Mouse (Mus musculus): ENCODE results near the gene Dbnl.
"Not testable (repeated sequence)": the region's sequence is repeated elsewhere in the genome, so short reads cannot be mapped to it uniquely, and the experiment has no call there.

Dbnl gene

DNA sequence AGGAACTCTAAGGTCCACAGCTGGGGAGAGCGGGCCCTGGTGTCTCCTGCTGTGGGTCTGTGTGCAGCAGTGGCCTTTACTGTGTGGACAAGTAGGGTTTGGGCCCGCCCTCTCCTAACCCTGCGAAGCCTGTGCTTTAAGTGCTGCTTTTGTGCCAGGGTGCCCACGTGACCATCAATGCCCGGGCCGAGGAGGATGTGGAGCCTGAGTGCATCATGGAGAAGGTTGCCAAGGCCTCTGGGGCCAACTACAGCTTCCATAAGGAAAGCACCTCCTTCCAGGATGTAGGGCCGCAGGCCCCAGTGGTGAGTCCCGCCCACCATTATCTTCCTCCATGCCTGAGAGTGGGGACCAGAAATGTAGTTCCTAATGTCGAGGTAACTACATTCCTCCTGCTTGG is 7.0 kb downstream of the Dbnl start:
- no peak for DNase-seq (ENCODE audit: low read depth, low spot score)

DNA sequence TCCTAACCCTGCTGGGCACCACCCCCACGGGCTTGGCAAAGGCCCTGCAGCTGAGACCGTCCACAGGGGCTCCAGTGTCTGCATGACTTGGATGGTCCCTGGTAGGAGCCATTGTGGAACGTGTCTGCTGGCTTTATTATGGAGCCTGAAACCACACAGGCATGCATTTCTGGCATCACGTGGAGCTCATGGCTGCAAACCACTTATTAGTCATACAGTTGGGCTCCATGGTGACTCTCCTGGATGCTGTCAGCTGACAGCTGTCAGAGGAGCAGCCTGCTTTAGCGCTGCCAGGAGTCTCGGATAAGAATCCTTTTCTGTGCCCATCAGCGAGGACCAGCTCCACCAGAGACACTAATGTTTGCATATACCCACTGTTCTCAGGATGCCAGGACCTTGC is 7.4 kb downstream of the Dbnl start:
- no peak for DNase-seq (ENCODE audit: low read depth, low spot score)

DNA sequence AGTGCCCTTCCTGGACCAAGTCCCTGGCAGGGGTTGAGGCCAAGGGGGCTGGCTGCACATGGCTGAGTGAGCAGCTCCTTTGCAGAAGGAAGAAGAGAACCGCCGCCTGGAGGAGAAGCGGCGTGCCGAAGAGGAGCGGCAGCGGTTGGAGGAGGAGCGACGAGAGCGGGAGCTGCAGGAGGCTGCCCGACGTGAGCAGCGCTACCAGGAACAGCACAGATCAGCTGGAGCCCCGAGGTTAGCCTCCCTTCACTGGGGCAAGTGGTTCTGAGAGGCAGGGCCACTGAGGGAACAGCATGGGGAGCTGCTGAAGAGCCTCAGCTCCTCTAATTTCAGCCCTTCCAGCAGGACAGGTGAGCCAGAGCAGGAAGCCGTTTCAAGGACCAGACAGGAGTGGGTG is 8.7 kb downstream of the Dbnl start:
- DNase-seq (ENCODE audit: low read depth, low spot score), result no peak

DNA sequence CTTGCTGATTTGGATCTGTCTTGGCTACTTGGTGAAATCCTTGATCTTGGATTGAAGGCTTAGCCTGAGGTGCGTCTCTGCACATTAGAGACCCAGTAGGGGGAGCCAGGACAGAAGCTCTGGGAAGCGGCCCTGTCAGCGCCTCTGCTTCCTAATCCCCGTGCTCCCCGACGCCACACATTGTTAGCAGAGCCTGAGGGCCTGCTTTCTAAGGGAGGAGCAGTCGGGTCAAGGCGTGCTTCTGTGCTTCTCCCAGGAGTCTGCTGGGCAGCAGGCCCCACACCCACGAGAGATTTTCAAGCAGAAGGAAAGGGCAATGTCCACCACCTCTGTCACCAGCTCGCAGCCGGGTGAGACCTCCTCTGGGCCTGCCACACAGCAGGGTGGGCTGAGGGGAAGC is 9.1 kb downstream of the Dbnl start:
- DNase-seq (ENCODE audit: low read depth, low spot score), result no peak

DNA sequence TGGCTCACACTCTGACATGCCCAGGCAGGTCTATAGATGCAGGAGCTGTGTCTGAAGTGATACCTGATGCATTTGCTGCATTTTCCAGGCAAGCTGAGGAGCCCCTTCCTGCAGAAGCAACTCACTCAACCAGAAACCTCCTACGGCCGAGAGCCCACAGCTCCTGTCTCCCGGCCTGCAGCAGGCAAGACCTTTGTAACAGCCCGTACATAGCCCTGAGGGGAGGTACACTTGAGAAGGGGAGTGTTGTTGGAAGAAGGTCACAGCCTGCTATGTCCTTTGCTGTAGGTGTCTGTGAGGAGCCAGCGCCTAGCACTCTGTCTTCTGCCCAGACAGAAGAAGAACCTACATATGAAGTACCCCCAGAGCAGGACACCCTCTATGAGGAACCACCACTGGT is 9.6 kb downstream of the Dbnl start:
- no peak for DNase-seq (ENCODE audit: low read depth, low spot score)

DNA sequence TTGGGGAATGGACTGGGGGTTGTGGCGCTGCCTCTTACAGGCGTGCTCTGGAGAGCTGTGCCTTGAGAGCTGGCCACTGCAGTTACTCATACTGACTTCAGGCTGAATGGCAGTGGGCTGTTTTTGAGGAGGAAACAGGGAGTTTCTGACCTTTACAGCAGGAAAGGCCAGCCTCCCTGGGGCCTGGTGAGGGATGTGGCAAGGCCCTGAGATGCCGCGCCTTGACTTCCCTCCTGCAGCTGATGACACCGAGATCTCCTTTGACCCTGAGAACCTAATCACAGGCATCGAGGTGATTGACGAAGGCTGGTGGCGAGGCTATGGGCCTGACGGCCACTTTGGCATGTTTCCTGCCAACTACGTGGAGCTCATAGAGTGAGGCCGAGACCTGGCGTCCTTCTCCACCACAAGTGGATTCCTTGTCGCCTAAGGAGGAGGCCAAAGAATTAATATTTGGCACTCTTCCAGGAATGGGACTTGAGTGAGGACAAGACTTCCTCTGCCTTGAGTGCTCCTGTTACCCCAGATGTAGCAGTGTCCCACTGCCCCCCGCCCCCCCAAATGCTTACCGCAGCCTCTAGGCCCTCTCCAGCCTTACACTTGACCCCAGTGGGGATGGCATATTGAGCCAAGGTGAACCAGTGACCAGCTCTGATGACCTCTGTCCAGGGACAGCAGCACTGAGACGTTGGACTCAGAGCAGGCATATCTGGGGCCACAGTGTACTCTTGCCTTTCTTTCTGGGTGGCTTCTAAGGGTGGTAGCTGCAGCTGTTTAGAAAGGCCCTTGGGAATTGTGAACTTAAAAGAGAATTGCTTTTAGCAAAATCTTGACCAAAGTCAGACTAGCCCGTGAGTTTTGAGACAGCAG is 11.6 kb downstream of the Dbnl start:
- DNase-seq (ENCODE audit: low read depth, low spot score), result no peak

DNA sequence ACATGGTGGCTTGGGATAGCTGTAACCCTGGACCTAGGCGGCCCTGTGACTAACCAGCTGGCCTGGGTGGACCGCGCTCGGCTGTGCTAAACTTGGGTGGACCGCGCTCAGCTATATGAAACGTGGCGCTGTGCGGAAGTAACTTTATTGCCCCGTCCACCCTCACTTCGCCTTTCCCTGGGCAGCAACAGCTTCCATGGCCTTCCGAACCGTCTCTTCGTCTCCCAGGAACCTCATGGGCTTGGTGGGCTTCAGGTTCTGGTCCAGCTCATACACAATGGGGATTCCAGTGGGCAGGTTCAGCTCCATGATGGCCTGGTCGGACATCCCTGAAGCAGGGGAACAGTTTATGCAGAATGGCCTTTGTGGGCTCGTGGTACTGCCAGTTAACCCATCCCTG is 13.2 kb downstream of the Dbnl start:
- no peak for DNase-seq (ENCODE audit: low read depth, low spot score)

DNA sequence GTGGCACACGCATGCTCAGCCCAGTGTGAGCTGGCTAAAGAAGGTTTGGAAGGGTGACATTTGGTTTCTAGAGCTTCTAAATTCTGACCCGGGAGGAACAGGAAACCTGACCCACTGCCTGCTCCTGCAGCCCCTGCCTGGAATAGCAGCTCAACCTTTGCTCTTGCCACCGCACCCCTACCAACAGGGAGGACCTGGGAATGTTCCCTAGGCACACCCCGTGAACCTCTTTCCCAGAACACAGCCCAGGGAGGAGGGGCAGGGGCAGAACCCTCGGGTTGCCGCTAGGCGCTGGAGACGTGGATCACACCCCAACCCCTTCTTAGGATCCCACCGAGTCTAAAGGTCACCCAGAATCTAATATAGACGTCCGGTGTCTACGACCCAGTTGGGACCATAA is 13.7 kb downstream of the Dbnl start:
- no peak for DNase-seq (ENCODE audit: low read depth, low spot score)

DNA sequence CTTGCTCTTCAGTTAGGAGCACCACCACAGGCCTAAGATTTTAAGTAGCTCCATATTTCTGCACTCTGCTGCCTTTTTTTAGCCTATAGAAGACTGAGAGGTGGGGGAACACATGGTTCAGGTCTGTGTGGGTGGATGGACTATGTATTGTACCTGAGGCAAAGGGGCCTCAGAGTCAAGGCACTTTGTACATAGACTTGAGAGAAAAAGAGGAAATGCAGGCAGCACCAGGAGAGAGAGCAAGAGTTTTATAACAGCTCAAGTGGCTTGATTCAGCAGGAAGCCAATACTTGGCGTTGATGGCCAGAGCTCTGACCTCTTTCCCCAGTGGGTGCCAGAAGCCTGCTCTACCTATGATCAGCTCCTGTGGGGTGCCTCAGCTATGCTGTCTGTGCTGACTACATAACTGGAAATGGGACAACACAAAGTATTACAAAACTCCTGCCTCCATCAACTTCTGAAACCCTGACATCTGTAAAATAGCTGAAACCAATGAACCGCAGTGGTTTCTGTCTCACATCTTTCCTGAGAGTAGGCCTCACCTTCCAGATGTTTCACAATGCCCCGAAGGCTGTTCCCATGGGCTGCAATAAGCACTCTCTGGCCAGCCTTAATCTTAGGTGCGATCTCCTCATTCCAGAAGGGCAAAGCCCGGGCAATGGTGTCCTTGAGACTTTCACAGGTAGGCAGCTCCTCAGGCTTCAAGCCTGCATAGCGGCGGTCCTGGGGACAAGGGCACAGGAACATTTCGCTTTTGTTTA is 14.3 kb downstream of the Dbnl start:
- DNase-seq (ENCODE audit: low read depth, low spot score), result no peak

DNA sequence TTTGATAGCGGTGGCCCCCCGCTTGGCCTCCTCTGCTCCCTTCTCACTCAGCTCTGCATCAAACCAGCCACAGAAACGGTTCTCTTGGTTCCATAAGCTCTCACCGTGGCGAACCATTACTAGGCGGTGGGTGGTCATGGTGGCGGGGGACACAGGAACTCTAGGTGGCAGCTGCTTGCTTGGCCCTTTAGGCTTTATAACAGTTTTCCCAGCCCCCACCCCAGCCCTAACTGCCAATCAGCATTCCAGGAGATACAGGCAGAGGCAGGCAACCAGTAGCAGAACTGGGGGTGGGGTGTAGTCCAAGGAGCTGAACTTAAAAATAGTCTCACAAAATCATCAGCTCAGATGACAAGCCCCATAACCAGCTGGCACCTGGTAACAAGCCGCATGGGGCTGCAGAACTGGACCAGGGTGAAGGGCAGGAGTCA is 15.3 kb downstream of the Dbnl start, which contains the start of gene Pgam2:
Gene Pgam2 (minus strand): TSS at position 183 of the 431 bp plus-strand sequence.
- no peak for DNase-seq (ENCODE audit: low read depth, low spot score)

DNA sequence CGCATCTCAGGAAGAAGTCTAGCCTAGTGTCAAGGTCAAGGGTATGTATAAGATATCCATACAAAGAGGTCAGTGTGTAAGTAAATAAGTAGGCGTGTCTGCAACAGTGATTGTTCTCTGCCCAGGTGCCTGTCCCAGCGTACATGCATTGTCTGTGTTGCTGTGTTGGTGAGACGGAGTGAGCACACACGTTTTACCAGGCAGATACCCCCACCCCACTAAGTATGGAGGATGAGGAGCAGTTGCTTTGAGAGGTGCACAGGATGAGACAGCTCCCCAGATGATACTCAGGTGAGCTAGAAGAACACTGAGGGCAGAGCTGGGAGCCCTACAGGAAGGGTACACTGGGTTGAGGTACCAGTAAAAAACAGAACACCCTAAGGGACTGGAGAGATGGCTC is 15.9 kb downstream of the Dbnl start:
- no peak for DNase-seq (ENCODE audit: low read depth, low spot score)

DNA sequence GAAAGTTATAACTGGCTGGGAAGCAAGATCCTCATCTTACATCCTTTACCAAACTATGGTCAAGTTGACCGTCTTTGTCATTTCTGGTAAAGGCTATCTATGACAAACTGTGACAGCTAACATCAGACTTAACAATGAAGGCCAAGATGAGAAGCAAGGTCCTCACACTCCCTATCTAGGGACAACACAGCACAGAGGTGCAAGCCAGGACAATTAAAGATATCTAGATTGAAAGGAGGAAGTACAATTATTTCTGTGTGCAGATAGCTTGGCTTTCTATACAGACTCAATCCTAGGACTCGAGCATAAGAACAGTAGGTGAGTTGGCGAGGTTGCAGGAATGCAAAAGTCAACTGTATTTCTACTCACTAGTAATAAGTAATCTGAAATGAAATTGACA is 17.4 kb downstream of the Dbnl start:
- no peak for DNase-seq (ENCODE audit: low read depth, low spot score)

DNA sequence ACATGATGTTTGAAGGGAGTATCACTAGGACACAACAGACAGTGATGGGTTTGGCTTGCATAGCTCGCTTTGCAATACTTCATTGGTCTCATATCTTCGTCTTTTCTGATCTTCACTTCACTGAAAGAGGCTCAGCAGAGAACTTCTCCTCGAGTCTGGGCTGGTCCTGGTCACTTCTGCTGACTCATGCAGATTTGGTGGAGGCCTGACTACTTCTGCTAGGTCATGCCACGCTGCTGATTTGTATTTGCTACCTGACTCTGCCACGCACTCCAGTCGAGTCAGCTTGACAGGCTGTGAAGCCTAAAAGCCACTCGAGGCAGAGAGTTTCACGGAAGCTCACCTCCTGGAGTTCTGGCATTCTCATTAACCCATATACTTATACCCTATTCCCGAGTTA is 19.7 kb downstream of the Dbnl start:
- DNase-seq (ENCODE audit: low read depth, low spot score), result no peak

DNA sequence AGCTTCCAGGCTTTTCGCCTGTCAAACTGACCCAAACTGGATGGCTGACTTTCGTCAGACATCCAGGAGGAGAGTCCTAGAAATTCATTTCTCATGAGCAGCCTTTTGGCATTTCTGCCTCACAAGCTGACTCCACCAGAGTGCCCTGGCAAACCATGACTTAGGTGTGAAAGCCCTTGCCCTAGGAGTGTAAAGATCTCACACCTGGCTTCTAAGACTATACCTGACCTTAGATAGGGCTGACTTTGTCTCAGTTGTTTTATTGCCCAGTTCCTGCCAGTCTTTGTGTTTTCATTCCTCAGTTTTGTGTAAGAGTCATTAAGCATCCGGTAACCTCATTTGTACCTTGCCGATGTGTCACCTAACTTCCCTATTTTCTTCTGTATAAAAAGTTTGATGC is 21.2 kb downstream of the Dbnl start:
- not testable (repeated sequence) for DNase-seq (ENCODE audit: low read depth, low spot score)

DNA sequence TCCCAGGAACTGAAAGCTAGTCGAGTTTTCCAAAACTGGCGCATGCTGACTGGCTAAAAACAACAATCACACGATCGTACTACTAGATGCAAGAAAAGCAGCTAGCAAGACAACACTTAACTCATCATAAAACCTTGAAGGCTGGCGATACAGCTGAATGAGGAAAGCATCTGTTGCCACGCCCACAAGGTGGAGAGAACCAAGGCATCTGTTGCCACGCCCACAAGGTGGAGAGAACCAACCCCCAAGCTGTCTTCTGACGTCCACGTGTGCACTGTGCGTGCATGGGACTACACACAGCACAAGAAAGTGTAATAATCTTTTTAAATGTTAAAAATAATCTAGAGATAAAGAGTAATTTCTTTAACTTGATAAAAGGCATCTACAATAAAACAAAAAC is 25.1 kb downstream of the Dbnl start:
- DNase-seq (ENCODE audit: low read depth, low spot score), result no peak

DNA sequence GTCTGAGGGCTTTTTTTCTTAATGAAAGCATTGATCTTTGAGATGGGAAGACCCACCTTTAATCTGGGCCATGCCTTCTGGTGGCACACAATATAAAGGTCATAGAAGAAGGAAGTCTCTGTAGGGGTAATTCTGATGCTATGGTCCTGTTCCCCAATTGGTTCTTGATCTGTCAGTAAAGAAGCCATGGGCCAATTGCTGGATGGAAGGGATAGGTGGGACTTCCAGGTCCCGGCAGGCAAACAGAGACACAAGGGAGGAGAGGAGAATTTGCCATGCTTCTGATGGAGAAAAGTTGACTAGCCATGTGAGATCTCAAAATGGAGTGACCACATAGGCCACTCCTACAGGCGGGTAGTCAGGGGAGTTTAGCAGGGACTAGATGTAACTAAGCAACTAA is 30.9 kb downstream of the Dbnl start:
- DNase-seq (ENCODE audit: low read depth, low spot score), result no peak

DNA sequence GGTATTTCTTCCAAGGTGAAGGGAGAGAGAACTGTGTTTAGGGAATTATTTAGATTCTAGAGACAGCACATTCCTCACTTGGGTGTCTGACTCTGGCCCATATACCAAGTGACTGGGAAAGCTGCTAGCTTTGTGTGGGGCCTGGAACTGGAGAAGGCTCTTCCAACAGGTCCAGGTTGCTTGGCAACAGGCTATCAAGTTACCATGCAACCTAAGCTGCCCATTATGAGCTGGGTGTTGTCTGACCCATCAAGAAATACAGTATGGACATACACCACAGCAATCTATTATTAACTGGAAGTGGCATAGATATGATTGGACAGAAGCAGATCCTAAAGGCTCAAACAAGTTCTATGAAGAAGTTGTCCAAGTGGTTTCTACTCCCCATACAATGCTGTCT is 37.1 kb downstream of the Dbnl start:
- DNase-seq (ENCODE audit: low read depth, low spot score), result no peak

DNA sequence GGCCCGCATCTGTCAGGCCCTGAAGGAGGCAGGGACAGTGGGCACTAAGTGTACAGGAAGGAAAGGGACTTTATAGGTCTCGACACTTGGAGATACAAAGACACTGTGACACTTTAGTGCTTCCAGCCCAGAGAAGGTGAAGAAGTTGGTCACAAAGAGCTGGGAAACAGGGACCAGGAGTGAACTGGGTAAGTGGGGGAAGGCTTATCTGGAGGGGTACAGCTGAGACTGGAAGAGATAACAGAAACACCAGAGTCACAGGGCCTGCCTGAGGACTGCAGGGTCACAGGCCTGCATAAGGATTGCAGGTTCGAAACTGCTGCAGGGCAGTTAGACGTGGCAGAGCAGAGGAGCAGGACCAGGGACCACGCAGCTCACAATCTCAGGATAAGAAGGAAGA is 39.6 kb downstream of the Dbnl start:
- no peak for DNase-seq (ENCODE audit: low read depth, low spot score)

DNA sequence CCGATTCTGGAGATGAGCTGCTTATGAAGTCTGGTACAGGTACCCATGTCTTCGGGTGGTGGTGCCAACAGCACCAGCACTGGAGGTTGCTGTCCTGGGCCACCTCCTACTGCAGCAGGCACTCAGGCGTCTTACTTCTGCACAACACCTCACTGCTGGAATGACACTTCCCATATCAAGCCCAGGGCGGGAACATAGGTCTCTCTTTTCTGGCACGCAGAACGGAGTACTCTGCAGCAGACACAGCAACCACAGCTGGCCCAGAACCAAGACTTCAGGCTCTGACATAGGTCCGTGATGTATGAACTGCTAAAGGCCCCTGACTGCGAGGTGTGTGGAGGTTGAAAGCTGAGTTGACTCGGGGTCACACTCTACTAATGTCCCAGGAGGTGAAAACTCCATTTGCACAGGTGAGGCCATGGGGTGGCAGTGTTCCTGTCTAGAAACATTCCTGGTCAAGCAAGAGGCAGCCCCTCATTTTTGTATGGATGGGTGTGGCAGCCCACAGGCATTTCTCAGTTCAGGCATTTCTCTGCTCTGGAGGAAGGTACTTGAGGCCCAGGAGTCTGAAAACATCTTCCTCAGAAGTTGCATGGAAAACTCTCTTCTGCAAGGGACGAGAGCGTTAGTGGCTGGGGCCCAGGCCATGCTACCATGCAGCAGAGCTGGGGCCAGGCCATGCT is 40.4 kb downstream of the Dbnl start:
- no peak for DNase-seq (ENCODE audit: low read depth, low spot score)

DNA sequence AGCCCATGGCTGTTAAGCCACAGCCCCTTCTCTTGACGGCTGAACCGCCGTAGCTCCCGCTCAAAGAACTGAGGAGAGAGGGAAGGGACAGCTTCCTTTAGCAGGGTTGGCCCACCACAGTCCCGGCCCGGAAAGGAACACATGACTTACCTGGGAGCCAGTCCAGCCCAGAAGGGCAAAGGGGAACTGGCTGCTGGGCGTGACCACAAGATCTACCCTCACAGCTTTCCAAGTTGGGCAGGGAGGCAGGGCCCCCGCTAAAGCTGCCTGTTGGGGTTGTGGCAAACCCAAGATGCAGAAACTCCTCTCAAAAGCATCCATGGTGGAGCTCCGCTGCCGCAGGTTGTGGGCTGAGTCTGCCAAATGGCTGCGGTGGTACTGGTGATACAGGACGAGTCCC is 41.0 kb downstream of the Dbnl start:
- no peak for DNase-seq (ENCODE audit: low read depth, low spot score)

DNA sequence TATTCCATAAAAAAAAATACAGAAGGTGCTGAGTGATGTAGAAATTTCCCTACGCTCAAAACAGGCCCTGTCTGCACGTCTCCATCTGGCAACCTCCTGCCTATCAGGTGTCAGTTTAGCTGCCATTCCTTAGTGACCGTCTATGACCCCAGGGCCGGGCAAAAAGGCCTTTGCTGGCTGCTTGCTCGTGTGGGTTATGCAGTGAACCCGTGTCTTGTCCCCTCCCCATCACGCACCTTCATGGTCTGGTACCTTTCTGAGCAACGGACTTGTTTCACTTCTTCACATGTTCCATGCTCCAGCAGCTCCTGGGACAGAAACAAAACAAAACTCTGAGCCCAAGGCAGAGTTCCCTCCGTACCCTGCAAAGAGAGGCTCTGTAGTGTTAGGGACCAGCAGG is 46.2 kb downstream of the Dbnl start:
- DNase-seq (ENCODE audit: low read depth, low spot score), result no peak

DNA sequence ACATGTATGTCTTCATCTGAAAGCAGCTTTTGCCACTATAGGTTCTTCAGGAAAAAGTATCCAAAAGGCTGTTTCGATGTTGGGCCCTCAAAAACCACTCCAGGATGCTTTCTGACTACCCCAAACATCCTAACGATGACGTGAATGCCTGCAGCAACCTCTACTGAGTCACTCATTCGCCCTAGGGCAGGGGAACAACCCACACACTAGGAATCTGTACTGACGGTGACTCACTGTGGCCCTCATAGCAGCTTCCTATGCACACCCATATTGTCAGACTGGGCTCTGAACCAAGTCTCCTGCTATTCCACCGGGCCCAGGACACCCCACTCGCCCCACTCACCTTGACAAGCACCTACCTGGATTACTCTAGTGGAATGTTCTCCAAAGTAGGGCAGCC is 46.8 kb downstream of the Dbnl start:
- no peak for DNase-seq (ENCODE audit: low read depth, low spot score)

DNA sequence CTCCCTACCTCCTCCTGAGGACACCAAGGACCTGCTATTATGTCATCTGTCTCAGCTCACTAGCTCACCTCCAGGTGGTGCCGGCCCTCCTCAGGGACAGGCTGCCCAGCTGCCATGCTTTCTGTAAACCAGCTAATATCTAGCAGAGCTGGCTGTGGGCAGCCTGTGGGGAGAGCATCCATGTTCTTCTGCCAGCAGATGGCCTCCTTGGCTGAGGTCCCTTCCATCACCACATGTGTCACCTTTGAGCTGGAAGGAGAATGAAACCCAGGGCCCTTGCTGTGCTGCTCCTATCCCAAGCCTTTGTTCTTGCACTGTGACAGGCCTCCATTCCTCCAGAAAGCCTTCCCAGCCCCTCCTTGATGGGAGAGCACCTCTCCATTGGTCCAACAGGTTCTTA is 47.8 kb downstream of the Dbnl start:
- DNase-seq (ENCODE audit: low read depth, low spot score), result no peak
